Mouse (Mus musculus) intestine, embryonic 16.5 days (tissue): Measurements from ENCODE around the gene Bod1l. TPM values are rescaled to one million over a fixed set of nuclear protein-coding genes. Genes with fewer than 3 reads are reported as not detected.

ENCODE experiments used
- ATAC-seq: fragments of 200-750 bp; cut with Nextera tagmentation; 2 replicates; pipeline ENCODE4 v1.8.0; 2017; ENCODE audit warnings: moderate TSS enrichment, moderate library complexity
- H3K27ac ChIP-seq: fragments of 300-500 bp; sonication (generic); 2 replicates; pipeline ENCODE4 v1.5.1; 2014; ENCODE audit warnings: mild to moderate bottlenecking, low read length
- H3K27me3 ChIP-seq: fragments of 300-500 bp; sonication (generic); replicated peaks from 2 replicates; pipeline ENCODE4 v1.6.1; 2014; ENCODE audit warnings: low read length, control low read depth, mixed read lengths; ENCODE audit not compliant: control insufficient read depth, insufficient read depth
- H3K36me3 ChIP-seq: fragments of 300-500 bp; sonication (generic); 2 replicates; pipeline ENCODE4 v1.6.1; 2014; ENCODE audit warnings: low read length, control low read depth; ENCODE audit not compliant: control insufficient read depth, insufficient read depth
- H3K4me1 ChIP-seq: fragments of 300-500 bp; sonication (generic); 2 replicates; pipeline ENCODE4 v1.6.1; 2014; ENCODE audit warnings: low read length, control low read depth, mixed read lengths; ENCODE audit not compliant: control insufficient read depth, insufficient read depth
- H3K4me2 ChIP-seq: fragments of 300-500 bp; sonication (generic); 2 replicates; pipeline ENCODE4 v1.6.1; 2014; ENCODE audit warnings: low read depth, low read length, control low read depth
- H3K4me3 ChIP-seq: fragments of 300-500 bp; sonication (generic); 2 replicates; pipeline ENCODE4 v1.5.1; 2014; ENCODE audit warnings: mild to moderate bottlenecking, low read length
- H3K9ac ChIP-seq: fragments of 300-500 bp; sonication (generic); 2 replicates; pipeline ENCODE4 v1.6.1; 2014; ENCODE audit warnings: low read depth, low read length
- H3K9me3 ChIP-seq: fragments of 300-500 bp; sonication (generic); 2 replicates; pipeline ENCODE4 v1.6.1; 2016; ENCODE audit warnings: low read length, control low read depth; ENCODE audit not compliant: control insufficient read depth
- WGBS: fragments of 180-500 bp; shearing (Covaris S2); extraction: QIAGEN DNeasy Blood & Tissue Kit; methylation state at CpG from one replicate; pipeline ENCODE4 v1.1.7; 2014; 5-methylcytosine and 5-hydroxymethylcytosine counted together
- polyA plus RNA-seq: library from polyadenylated mRNA; unstranded; fragments of >200 nt; fragmentation: Nextera tagmentation; extraction: Ambion mirVana; gene quantifications from 2 replicates; pipeline ENCODE4 v1.2.1, GENCODE M21; 2015

Gene Bod1l
- polyA plus RNA-seq, 1 experiment from 2014 or later, result 8.3 TPM

GRCm38 (mm10) chr5:41844820-41845557 is 874 bp upstream of the Bod1l start:
- peak overlapping the region; percentile 68 for H3K4me2 ChIP-seq
- no peaks in the 10 kb centered on the region for H3K27me3 ChIP-seq
- H3K4me3 ChIP-seq, result peak overlapping the region; percentile 82
- H3K9ac ChIP-seq, result peak overlapping the region; percentile 63
- 19% methylated on average over 16 of the region's 16 CpGs for WGBS
- peak; percentile 57 for ATAC-seq
- H3K4me1 ChIP-seq, result peaks cover 7% of the 10 kb centered on the region; the same call in 1 of the 2 replicates
- no peaks in the 10 kb centered on the region for H3K36me3 ChIP-seq
- H3K9me3 ChIP-seq, result no peaks in the 10 kb centered on the region
- no peak overlapping the region for H3K27ac ChIP-seq

DNA sequence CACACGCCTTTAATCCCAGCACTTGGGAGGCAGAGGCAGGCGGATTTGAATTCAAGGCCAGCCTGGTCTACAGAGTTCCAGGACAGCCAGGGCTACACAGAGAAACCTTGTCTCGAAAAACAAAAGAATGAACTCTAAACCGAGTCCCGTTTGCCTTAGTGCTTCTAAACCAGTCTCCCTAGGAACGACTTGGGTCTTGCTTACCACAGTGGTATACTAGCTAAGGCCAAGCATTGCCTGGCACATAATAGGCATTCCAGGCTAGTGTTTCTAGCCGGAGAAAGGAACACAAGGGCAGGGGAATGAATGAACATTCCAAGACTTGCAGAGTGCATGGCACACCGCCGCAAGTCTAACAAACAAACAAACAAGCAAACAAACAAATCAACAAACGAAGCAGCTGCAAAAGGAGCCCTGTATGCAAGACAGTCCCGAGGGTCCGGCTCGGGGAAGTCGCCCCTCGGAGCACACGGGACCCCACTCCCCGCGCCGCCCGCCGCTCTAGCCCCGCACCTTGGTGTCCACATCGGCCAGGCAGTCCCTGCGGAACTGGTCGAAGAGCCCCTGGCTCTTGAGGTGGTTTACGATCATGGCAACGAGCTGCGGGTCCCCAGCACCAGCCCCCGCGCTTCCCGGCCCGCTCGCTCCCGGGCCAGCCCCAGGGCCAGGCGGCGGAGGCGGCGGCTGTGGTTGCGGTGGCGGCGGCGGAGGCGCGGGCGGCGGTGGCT is 532 bp downstream of the Bod1l start:
- H3K27ac ChIP-seq, result peak overlapping the region; percentile 74
- H3K9ac ChIP-seq, result peak overlapping the region; percentile 85
- peaks cover 7% of the 10 kb centered on the region; the same call in 1 of the 2 replicates for H3K4me1 ChIP-seq
- no peaks in the 10 kb centered on the region for H3K9me3 ChIP-seq
- WGBS, result 1% methylated on average over 46 of the region's 46 CpGs
- ATAC-seq, result peak; percentile 8; the same call in 1 of the 2 replicates
- peak overlapping the region; percentile 82 for H3K4me3 ChIP-seq
- peak overlapping the region; percentile 75 for H3K4me2 ChIP-seq
- no peaks in the 10 kb centered on the region for H3K27me3 ChIP-seq
- H3K36me3 ChIP-seq, result no peaks in the 10 kb centered on the region

- Histone ChIP-seq H3K27me3 (no peaks in the 10 kb centered on the region), H3K4me3 (peak overlapping the region; percentile 82), H3K36me3 (no peaks in the 10 kb centered on the region), H3K27ac (no peak overlapping the region), H3K9ac (peak overlapping the region; percentile 85; the same call in 1 of the 2 replicates), H3K9me3 (no peaks in the 10 kb centered on the region), H3K4me1 (peaks cover 7% of the 10 kb centered on the region; the same call in 1 of the 2 replicates), H3K4me2 (peak overlapping the region; percentile 75)
- ATAC-seq, result no peak
- WGBS, result 14% methylated on average over 5 of the region's 5 CpGs
Measured at GRCm38 (mm10) chr5:41842681-41843080, 1.4 kb downstream of the Bod1l start.

DNA sequence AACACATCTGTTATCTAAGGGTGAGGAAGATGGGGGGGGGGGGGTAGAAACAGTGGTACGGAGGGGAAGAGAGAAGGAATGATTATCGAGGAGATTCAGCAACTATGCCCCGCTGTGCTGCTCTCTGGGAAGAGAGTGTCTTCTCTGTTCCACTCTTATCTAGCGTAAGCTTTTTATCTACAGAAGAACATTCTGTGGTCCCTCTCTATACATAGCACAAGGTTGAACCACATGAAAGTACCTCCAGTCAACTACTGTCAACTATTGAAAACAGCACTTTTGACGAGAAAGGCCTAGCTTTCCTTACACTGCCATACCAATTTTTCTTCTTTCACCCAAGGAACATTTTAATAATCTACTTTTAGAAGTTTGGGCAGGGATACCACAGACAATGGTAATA is 2.4 kb downstream of the Bod1l start:
- no peak overlapping the region for H3K27ac ChIP-seq
- no peak overlapping the region for H3K9ac ChIP-seq
- no peaks in the 10 kb centered on the region for H3K9me3 ChIP-seq
- no peak for ATAC-seq
- no peak overlapping the region for H3K4me2 ChIP-seq
- no peaks in the 10 kb centered on the region for H3K36me3 ChIP-seq
- WGBS, result 95% methylated on average over 5 of the region's 5 CpGs
- H3K27me3 ChIP-seq, result no peaks in the 10 kb centered on the region
- no peak overlapping the region for H3K4me3 ChIP-seq
- H3K4me1 ChIP-seq, result peaks cover 7% of the 10 kb centered on the region; the same call in 1 of the 2 replicates

DNA sequence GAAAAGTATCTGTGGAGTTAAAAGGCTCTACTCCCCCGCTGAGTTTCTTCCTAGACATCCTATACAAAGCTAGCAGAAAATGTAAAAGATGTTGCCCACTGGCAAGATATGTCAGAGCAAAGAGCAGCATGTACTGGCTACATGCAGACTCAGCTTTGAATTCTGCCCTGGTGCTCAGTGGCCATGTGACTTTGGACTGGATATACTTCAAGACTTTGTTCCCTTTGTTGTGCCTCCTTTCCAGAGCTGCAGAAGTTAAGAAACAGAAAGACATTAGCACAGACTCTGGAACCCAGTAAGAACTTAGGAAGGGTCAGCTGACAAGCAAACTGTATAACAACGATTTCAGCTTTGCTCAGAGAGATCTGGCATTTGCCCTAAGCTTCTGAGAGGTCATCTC is 14.0 kb downstream of the Bod1l start:
- no peak overlapping the region for H3K4me2 ChIP-seq
- no peak overlapping the region for H3K9ac ChIP-seq
- H3K27ac ChIP-seq, result no peak overlapping the region
- no peaks in the 10 kb centered on the region for H3K9me3 ChIP-seq
- WGBS, result 96% methylated on average over 2 of the region's 2 CpGs
- 0 out of 2 replicates have a peak, but pooled peaks cover 6% of the 10 kb centered on the region for H3K36me3 ChIP-seq
- no peak for ATAC-seq
- H3K4me3 ChIP-seq, result no peak overlapping the region
- H3K4me1 ChIP-seq, result no peaks in the 10 kb centered on the region
- no peaks in the 10 kb centered on the region for H3K27me3 ChIP-seq

DNA sequence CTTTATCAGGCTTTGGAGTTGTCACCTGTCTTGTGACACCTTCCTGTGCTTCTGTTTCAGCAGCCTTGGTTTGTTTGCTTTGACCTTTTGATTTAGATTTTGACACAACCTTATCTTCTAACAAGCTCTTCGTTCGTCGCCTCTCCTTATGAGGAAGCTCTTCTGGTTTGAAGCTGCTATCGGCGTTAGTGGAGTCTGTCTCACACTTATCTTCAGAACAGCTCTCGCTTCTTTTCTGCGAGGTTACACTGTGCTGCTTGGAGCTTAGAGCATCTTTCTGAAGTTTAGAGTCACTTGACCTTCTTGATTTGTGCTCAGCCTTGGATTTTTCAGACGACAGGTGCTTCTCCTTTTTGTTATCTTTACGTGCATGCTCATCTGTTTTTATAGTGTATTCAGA is 23.0 kb downstream of the Bod1l start:
- 91% methylated on average over 9 of the region's 9 CpGs for WGBS
- no peaks in the 10 kb centered on the region for H3K9me3 ChIP-seq
- H3K36me3 ChIP-seq, result peaks cover 10% of the 10 kb centered on the region; the same call in 1 of the 2 replicates
- H3K4me3 ChIP-seq, result no peak overlapping the region
- no peak overlapping the region for H3K27ac ChIP-seq
- ATAC-seq, result no peak
- H3K27me3 ChIP-seq, result no peaks in the 10 kb centered on the region
- H3K4me1 ChIP-seq, result no peaks in the 10 kb centered on the region
- H3K4me2 ChIP-seq, result no peak overlapping the region
- H3K9ac ChIP-seq, result no peak overlapping the region

- ATAC-seq, result no peak
- 90% methylated on average over 3 of the region's 3 CpGs for WGBS
- H3K36me3 ChIP-seq, result peaks cover 10% of the 10 kb centered on the region; the same call in 1 of the 2 replicates
Measured at GRCm38 (mm10) chr5:41820530-41820929, 23.6 kb downstream of the Bod1l start.

DNA sequence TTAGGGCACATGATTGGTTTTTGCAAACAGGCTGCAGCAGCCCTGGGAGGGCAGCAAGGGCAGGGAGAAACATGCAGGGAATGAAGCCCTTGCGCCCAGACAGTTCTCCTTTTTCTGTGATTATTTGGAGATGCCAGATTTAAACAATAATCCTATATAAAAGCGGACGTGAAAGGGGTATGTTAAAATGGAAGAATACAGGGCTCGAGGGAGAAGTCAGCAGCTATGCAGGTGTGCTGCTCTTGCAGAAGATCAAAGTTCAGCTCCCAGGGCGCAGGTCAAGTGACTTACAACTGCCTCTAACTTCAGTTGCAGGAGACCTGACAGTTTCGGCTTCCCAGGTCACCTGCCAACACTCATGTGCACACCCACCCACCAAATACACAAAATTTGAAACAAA is 31.6 kb downstream of the Bod1l start:
- Histone ChIP-seq H3K9ac (no peak overlapping the region), H3K9me3 (no peaks in the 10 kb centered on the region), H3K4me2 (no peak overlapping the region), H3K4me3 (no peak overlapping the region), H3K27ac (no peak overlapping the region), H3K36me3 (no peaks in the 10 kb centered on the region; the same call in 1 of the 2 replicates), H3K4me1 (no peaks in the 10 kb centered on the region), H3K27me3 (no peaks in the 10 kb centered on the region)
- WGBS, result 81% methylated on average over 6 of the region's 6 CpGs
- no peak for ATAC-seq

More at GRCm38 (mm10) chr5:41820530-41820929, 23.6 kb downstream of the Bod1l start:
- Histone ChIP-seq H3K4me3 (no peak overlapping the region), H3K4me1 (no peaks in the 10 kb centered on the region), H3K9ac (no peak overlapping the region), H3K4me2 (no peak overlapping the region), H3K9me3 (no peaks in the 10 kb centered on the region), H3K27me3 (no peaks in the 10 kb centered on the region), H3K27ac (no peak overlapping the region)

DNA sequence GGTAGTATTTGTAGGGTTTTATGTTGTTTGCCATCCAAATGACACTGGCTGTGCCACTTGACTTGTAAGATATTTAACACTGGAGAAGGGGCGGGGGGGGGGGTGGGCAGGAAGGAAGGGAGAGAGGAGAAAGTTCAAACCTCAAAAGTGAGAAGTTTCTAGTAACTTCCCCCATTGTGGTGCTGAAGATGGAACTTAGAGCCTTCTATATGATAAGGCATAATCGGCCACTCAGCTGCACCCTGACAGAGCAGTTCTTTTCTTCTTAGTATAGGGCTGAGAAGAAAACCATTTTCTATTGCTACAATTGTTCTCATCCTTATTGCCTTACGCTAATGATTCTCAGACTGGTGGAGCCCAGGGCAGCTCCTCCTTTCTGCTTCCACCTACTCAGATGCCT is 32.8 kb downstream of the Bod1l start:
- Histone ChIP-seq H3K4me3 (no peak overlapping the region), H3K4me2 (no peak overlapping the region), H3K27ac (no peak overlapping the region), H3K36me3 (no peaks in the 10 kb centered on the region; the same call in 1 of the 2 replicates), H3K4me1 (no peaks in the 10 kb centered on the region), H3K9me3 (no peaks in the 10 kb centered on the region), H3K27me3 (no peaks in the 10 kb centered on the region), H3K9ac (no peak overlapping the region)
- WGBS, result 81% methylated on average over 3 of the region's 3 CpGs
- no peak for ATAC-seq
